Mouse (Mus musculus) left cerebral cortex, postnatal 4 days (tissue): Measurements from ENCODE around the gene Gsc. TPM values are rescaled to one million over a fixed set of nuclear protein-coding genes. Genes with fewer than 3 reads are reported as not detected.
"Not testable (repeated sequence)": the region's sequence is repeated elsewhere in the genome, so short reads cannot be mapped to it uniquely, and the experiment has no call there.

ENCODE experiments used
- DNase-seq: peaks from one replicate; pipeline ENCODE4 v3.0.0-alpha.2; 2022
- intact Hi-C: fragments of 180-260 bp; cut with DNase I; formaldehyde crosslinking; loops from one replicate; pipeline ENCODE4 v1.15.1; 2025
- total RNA-seq, 2 experiments: library from RNA; stranded (reverse); gene quantifications; 2 replicates each; pipeline ENCODE4 v1.2.3; 2021

Gene Gsc
- total RNA-seq, 2 experiments from 2014 or later = not detected

DNA sequence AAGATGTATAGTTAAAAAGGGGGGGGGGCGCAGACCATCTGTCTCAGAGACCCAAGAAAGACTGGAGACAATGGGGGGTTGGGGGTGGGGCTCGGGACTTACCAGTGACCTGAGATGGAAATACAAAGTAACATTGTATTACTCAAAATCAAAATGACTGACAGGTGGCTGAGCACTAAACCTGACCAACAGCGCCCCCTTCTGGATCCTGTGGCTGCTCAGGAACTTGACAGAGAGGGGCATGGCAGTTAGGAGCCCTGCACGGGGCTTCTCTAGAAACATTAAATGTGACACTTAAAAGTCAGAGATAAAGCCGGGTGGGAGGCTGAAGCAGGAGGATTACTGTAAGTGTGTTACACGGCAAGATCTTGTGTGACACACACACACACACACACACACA lies 13.8 kb downstream of the Gsc start:
- intact Hi-C loops = no loop called here
- DNase-seq = no peak

DNA sequence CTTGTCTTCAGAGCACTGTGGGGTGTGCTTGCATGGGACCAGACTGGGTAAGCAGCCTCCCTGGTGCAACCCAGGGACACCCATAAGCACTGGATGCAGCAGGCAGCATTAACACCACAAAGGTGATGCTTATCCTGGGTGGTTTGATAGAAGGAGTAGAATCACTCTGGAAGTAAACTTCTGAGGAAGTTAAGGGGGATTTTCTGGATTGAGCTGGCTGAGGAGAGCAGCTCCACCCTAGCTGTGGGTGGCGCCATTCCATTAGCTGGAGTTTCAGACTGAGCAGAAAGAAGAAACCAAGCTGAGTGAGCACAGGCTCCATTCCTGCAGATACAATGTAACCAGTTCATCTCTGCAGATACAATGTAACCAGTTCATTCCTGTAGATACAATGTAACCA lies 20.1 kb downstream of the Gsc start:
- intact Hi-C loops = no loop called here
- DNase-seq = no peak

DNA sequence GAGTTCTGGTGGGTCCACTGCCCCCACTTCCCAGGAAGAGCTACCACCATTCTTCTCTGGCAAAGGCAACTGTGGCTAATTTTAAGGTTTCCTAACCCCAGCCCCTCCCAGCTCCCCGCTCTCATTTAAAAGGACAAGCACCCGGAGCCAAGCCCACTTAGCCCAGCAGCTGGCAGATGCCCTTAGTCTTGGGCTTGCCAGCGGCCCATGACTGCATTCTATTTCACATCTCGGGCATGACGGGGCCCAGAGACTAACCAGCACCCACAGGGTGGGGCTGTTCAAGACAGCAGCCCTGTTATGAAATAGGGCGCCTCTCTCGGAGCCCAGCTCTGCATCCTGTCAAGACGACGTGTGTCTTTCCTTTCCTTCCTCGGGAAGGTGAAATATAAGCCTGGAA lies 22.9 kb downstream of the Gsc start:
- no peak for DNase-seq
- intact Hi-C loops = no loop called here

DNA sequence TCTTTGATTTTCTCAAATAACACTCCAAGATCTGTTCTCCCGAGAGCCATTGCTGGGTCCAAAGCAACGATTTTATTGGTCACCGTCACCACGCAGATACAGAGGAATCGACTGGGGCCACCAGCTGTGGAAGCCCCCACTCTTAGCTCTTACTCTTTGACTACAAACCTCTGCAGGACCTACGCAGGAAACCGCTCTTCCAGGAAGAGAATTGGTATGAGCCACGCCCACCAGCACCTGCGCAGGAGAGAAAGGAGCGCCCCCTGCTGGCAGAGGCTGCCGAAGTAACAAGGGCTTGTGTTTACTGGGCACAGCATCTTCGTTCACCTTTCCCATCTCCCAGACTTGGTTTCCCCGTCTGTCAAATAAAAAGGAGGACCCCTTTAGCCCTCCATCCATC lies 25.0 kb downstream of the Gsc start:
- intact Hi-C loops = no loop called here
- peak; percentile 41 for DNase-seq

DNA sequence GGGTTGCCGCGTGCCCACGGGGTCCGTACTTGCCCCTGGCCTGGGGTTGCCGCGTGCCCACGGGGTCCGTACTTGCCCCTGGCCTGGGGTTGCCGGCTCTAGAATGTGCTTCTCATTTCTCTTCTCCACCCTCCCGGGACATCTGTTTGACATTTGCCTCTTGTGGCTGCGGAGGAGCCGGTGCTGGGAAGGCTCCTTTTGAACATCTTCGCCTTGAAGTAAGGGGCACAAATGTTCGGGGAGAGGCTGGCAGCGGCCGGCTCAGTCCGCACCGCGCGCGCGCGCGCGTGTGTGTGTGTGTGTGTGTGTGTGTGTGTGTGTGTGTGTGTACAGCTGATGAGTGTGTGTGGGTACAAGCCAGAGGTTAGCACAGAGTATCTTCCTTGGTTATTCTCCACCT lies 26.1 kb downstream of the Gsc start:
- DNase-seq, intact Hi-C loops: not testable (repeated sequence)

DNA sequence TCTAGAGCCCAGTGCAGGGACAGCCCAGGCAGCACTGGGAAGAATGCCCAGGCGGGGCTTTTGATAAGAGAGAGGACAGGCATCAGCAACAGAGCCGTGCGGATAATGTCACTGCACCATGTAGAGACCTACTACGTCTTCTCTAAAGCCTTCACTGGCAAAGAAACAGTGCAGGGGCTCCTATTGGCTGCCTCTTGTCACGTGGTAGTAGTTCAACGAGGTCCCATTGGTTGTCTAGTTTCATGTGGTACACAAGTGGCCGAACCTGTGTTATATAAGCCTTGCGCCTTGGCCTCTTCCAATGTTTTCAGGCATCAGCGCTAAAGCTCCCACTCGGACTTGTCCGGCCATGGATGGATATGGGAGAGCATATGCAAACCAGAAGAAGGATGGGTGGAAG lies 29.4 kb downstream of the Gsc start:
- intact Hi-C loops = loop anchor here (5.0 kb wide), 2 partner anchors 254 to 494 kb away; no protein-coding TSS in a partner anchor
- DNase-seq = no peak

DNA sequence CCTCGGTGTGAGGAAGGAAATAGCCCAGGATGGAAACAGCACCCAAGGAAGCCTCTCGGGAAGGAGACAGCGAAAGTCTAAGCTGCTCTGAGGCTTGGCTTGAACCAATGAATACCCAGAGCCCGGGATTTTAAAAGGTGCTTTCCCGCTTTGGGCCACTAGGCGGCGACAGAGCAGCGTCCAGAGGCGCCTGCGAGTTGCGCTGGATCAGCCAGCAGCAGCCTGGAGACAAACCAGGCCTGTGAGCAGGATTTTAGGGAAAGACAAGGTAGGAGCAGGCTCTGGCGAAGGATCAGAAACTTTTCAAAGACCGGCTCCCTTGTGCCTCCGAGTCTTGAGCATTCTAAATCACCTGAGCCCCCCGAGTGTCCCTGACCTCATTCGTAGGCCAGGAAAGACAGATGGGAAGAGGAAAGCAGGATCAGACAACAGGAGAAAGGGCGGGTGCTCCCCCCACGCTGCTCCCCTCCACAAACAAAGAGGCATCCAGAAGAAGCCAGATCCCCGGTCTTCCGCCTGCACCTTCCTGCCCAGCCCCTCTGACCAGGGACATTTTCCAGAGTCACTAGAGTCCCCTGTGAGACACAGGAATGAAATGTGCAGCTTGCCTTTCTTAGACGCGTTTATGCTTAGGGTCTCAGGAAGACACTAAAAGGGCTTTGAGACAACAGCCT lies 32.9 kb downstream of the Gsc start:
- intact Hi-C loops = loop anchor here (5.0 kb wide), 2 partner anchors 257 to 497 kb away; no protein-coding TSS in a partner anchor
- peak; percentile 86 for DNase-seq

DNA sequence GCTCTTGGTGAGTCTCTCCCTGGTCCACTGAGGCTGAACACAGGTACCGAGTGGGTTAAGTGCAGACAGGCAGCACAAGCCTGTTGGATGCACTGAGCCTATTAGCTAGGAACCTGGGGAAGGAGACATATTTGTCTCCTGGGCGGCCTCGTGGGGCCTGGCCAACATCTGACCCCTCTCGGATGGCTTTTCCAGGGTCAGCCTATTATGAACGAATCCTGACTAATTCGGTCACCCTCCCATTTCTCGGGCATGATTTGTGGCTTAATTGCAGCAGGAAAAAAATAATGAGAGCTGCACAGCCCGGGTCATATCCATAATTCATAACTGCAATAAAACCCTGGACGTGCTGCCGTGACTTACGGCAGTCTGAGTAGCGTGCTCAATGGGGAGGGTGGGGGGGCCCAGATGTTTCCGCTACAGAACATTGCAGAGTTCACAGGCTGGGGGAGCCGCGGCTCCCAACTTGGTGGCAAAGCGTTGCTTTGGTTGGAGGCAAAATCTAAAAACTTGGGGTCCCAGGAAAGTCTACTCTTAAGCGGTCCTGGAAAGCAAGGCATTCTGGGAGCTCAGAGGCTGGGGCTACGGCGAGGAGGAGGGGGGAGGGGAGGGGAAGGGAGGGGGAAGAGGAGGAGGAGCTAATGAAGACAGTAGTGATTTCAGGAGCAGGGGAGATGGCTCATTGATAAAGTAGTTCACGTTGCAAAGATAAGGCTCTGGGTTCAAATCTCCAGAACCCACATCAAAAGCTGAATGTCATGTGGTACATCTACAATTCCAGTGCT lies 39.0 kb downstream of the Gsc start:
- intact Hi-C loops = no loop called here
- no peak for DNase-seq

DNA sequence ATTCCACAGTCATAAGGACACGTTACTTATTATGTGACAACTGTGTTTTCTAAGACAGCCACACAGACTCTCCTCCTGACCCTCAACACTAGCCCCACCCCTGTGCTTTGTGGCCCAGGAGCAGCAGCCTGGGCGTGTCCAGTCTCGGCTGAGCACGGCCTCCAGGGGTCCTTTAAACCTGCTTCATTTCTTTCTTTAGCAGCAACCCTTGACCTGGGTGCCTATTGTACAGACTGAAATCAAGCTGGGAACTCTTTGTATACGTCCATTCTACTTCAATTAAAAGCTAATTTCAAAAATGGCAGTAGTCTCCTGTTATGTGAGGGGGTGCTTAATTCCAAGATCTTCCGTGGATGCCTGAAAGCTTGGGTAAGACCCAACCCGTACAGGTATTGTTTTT lies 39.9 kb downstream of the Gsc start:
- intact Hi-C loops = no loop called here
- DNase-seq = no peak

DNA sequence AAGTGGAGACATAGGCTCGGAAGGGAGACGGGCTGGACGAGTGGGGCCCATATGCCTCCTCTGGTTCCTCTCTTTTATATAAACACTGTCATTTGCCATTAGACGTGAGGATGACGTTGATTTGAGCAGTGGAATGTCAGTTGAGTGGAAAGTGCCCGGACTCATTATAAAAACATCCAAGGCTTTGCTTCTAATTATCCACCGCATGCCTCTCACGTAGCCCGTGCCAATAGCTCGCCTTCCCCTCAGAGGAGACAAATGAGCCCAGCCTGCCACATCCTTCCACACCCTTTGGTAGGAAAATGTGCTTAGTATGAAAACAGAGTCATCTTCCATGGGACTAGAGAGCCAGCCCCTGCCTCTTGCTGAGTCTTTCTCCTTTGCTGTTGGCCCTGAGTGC lies 41.8 kb downstream of the Gsc start:
- DNase-seq = no peak
- intact Hi-C loops = no loop called here

DNA sequence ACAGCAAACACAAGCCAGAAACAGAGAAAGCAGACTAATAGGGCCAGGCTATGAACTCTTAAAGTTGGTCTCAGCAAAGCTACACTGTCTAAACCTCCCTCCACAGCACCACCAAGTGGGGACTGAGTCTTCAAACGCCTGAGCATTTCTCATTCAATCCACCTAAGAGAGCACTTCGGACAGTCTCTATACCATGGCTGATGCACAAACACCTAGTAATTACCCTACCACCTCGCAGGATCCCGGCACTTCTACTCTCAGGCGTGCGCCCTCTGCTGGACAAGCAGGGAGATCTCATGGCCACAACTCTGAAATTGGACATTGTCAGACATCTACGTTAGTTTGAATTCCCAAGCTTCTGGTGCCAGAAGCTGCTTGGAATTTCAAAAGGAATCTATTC lies 46.2 kb downstream of the Gsc start:
- peak; percentile 27 for DNase-seq
- intact Hi-C loops = loop anchor here (10.0 kb wide), 1 partner anchor 182 kb away; no protein-coding TSS in a partner anchor

DNA sequence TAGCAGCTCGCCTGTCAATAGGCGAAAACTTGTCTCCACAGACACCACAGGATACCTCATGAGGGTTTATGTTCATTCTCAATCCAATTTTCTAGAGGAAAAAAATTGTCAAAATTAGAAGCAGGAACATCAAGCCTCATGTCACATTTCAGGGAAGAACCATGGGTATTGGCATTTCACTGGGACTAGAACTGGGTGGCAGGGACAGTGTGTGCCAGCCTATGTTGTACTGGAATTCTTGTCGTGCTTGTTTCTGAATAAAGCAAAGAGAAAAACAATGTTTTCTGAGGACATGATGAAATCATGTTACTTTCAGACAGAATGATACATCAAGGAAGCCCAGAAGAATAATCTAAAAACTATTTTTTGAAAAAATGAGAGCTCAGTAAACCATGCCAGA lies 47.5 kb downstream of the Gsc start:
- no peak for DNase-seq
- intact Hi-C loops = loop anchor here (10.0 kb wide), 1 partner anchor 181 kb away; no protein-coding TSS in a partner anchor

DNA sequence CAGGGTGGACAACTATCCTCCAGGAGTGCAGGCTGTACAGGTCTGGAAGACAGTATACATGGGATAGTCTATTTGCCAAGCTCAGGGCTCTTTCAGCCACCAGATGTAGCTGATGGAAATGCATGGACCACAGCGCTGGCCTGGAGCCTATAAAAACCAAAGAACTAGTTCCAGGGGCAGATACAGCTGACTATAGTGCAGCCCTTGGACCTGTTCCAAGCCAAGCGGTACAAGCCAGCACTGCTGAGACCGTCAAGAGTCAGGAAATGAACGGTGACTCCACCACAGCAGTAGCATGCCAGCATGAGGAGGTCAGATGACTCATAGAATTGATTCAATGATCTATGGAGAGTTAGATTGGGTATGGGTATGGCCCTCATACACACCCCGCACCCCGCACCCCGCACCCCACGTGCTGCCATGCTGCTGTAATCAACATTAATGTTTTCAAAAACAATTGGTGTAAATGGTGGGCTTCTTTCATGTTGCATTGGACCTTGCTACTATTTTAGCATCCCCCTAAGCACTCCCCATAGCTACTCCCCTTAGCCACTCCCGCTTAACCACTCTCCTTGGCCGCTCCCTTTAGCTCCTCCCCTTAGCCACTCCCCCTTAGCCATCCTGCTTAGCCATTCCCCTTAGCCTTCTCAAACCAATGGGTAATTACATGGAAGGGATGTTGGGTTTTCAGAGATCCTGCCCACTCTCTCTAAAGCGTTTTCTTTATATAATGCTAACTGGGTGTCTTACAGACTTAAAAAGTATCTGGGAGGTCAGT lies 50.3 kb downstream of the Gsc start:
- intact Hi-C loops = loop anchor here (10.0 kb wide), 1 partner anchor 178 kb away; no protein-coding TSS in a partner anchor
- DNase-seq = peak; percentile 32

Other genes starting within 250 kb of the Gsc start
- gene Serpina3g, start 237.1 kb downstream of the Gsc start, total RNA-seq = under 1 TPM in 1 of 2 experiments, not detected in 1; 0.50 TPM
- not detected for gene Serpina3i, start 210.2 kb downstream of the Gsc start, total RNA-seq
- gene Serpina3j, start 158.8 kb downstream of the Gsc start, total RNA-seq = not detected
- not detected for gene Serpina3k, start 134.8 kb downstream of the Gsc start, total RNA-seq
- not detected for gene Serpina3m, start 134.8 kb downstream of the Gsc start, total RNA-seq
- 1 to 10 TPM; 1.7 to 2.5 TPM for gene Serpina3n, start 66.6 kb downstream of the Gsc start, total RNA-seq